Mouse (Mus musculus) kidney, adult 18-20 months (tissue): Measurements from ENCODE around the gene Zbtb3.

Experiments
- DNase-seq: peaks from one replicate; pipeline ENCODE4 v3.0.0; 2021

The Zbtb3 gene

GRCm38 (mm10) chr19:8802130-8802821, at the start of gene Zbtb3:
Gene Zbtb3, plus strand, starts transcription at chr19:8802555.
- DNase-seq = peak; percentile 93

DNA sequence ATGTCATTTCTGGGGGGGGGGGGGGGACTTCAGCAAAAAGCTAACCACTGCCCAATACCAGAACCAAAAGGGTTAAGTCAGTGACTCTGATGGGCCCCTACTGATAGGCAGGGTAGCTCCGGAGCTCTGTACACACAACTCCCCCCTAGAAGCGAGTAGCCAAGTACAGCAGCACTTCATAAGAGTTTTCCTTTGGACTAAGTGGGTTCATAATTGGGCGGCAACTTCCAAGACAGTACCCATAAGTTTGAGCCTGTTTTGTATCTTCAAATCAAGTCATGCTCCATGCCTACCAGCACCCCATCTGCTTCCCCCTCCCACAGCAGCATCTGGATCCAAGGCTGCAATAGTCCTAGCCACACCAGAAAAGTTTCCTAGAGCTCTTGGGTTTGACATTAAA, 46.7 kb upstream of the Zbtb3 start:
- no peak for DNase-seq

DNA sequence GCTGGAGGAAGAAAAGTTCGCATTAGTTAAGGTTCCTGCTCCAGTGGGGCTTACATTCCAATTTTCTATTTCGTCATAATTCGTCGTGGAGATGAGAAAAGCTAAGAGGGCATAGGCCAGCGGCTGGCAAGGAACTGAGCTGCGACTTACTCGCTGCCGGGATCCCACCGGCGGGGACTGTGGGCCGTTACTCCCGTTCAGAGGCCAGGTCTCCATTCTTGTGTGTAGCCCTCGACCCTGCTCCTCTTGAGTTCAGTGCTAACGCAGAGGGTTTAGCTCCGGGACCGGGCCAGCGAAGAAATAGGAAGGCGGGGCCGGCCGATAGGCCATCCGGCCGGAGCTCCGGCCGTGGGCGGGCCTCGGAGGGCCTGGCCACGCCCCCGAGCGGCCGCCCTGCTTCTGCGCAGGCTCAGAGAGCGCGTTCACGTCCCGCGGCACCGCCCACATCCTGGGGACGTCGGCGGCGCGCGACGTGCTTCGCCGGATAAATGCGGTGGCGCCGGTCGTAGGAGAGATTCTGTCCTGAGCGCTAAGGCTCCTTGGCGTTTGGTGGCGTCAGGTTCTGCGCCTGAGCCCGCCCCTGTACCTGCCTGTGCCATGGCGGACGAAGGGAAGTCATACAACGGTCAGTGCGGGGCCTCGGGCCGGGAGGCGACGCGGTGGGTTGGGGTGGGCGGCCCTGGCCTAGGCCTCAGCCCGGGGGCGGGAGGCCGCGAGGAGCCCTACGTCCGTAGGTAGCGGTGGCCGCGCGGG, 45.5 kb upstream of the Zbtb3 start, which contains the start of gene Nxf1:
Gene Nxf1 (plus strand): TSS at position 439 of the 753 bp plus-strand sequence.
- DNase-seq = peak; percentile 94

GRCm38 (mm10) chr19:8757471-8757998, 44.8 kb upstream of the Zbtb3 start:
- DNase-seq = no peak

DNA sequence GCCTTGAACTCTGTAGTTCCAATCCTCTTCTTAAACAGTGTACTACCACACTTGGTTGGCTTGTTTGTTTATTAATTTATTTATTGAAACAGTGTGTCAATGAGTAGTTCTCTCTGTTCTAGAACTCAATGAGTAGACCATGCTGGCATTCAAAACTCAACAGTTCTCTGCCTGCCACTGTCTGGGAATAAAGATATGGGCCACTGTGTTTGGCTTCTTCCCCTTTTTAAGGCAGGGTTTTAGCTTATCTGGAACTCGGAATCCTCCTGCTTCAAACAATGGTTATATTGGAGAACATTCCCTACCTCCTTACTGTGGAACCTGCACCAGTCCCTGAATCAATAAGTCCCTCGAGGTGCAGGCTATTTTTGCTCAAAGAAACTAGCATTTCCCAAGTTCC, 43.5 kb upstream of the Zbtb3 start:
- DNase-seq = no peak

DNA sequence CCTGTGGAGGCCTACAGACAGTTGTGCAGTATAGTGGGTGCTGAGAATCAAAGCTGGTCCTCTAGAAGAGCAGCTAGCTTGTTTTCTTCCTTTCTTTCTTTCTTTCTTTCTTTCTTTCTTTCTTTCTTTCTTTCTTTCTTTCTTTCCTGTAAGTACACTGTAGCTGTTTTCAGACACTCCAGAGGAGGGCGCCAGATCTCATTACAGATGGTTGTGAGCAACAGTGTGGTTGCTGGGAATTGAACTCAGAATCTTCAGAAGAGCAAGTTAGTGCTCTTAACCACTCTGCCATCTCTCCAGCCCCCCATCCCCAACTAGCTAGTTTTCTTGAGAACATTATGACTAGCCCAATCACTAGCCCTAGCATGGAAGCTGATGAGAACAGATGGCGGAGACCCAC, 41.6 kb upstream of the Zbtb3 start:
- DNase-seq = no peak

- no peak for DNase-seq
Observed at GRCm38 (mm10) chr19:8763276-8763675, 39.1 kb upstream of the Zbtb3 start.

GRCm38 (mm10) chr19:8765562-8765961, 36.8 kb upstream of the Zbtb3 start:
- DNase-seq = no peak

GRCm38 (mm10) chr19:8770567-8771270, 31.6 kb upstream of the Zbtb3 start, which contains the start of gene Tmem223:
Gene Tmem223, plus strand, starts transcription at chr19:8770996.
- peak; percentile 83 for DNase-seq

- DNase-seq = no peak
Observed at GRCm38 (mm10) chr19:8772996-8773395, 29.4 kb upstream of the Zbtb3 start.

GRCm38 (mm10) chr19:8773409-8773808, 28.9 kb upstream of the Zbtb3 start:
- DNase-seq = no peak

GRCm38 (mm10) chr19:8774086-8774835, 28.1 kb upstream of the Zbtb3 start, which contains the start of gene Tmem179b:
Gene Tmem179b, minus strand, starts transcription at chr19:8774467.
- peak; percentile 98 for DNase-seq

DNA sequence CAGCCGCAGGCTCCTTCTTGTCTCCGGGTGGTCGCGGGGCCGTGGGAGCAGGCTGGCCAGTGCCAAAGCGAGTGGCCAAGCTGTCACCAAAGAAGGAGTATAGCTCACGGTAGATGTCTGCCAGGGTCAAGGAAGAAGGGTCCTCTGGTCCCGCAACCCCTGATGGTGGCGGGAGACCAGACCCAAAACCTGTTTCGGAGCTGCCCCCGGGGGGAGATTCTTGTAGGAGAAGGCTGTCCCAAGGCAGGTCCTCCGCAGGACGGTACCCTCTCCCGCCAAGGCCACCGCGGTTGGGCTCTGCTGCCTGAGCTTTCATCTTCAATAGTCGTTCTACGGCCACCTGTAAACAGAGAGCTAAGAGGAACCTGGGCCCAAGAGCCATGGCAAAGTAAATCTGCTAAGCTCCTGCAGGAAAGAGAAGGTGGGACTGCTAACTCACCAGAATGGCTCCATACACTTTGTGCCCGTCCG, 27.4 kb upstream of the Zbtb3 start:
- DNase-seq = no peak

GRCm38 (mm10) chr19:8786008-8786781, 16.2 kb upstream of the Zbtb3 start, which contains the start of gene Taf6l:
Gene Taf6l, minus strand, starts transcription at chr19:8786417.
- DNase-seq = peak; percentile 92

DNA sequence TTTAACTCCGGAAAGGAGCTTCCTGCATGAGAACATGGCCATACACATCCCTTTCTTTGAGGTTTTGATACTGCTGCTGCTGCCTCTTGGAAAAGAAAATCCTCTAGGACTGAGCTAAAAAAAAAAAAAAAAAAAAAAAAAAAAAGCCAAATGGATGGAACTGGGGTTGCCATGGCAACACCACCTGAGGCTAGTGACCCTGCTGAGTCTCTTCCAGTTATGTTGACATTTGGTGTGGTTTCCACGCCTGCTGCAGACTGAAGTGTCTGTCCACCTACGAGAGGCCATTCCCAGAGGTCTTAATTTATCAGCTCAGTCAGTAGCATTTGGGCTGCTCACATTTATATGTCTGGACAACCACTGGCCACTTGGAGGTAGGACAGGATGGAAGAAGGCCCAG, 13.8 kb upstream of the Zbtb3 start:
- DNase-seq = no peak

DNA sequence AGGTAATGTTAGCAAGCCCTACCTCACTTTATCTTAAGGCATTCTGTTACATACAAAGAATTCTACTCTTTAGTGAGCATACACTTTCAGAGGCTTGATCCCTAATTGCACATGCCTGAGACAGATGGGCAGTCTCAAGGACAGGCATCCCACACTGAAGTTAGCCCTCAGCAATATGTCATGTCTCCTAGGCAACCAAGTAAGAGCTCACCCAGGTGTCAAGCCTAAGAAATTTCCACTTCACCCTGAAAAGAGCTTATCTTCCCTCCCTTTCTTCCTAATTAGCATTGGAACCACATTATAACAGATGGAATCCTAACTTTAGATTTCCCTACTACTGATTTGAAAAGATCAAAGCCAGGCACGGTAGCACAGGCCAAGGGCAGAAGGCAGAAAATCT, 13.2 kb upstream of the Zbtb3 start:
- no peak for DNase-seq

- no peak for DNase-seq
Observed at GRCm38 (mm10) chr19:8790171-8790570, 12.2 kb upstream of the Zbtb3 start.

GRCm38 (mm10) chr19:8798264-8798946, 4.0 kb upstream of the Zbtb3 start, which contains the start of gene Polr2g:
Gene Polr2g, minus strand, starts transcription at chr19:8798577.
- DNase-seq = peak; percentile 90

- no peak for DNase-seq
Observed at GRCm38 (mm10) chr19:8798947-8799315, 3.4 kb upstream of the Zbtb3 start.

GRCm38 (mm10) chr19:8803204-8803780, 937 bp downstream of the Zbtb3 start:
- no peak for DNase-seq
